Mouse (Mus musculus) liver, adult 2 months (tissue): ENCODE results near the gene Slc37a2.

ENCODE experiments used
- CTCF ChIP-seq: fragments of 200-500 bp; IDR thresholded peaks from 2 replicates; pipeline ENCODE4 v1.5.1; 2011; ENCODE audit warnings: low read depth, low read length, control low read depth
- POLR2A ChIP-seq: fragments of 200-500 bp; IDR thresholded peaks from 2 replicates; pipeline ENCODE4 v1.6.1; 2011; ENCODE audit warnings: low read length, control low read depth; ENCODE audit not compliant: insufficient read depth; ENCODE audit errors: extremely low read depth

GRCm38 (mm10) chr9:37301720-37302119 lies 46.2 kb upstream of the Slc37a2 start:
- no peak for TF ChIP-seq CTCF
- no peak for TF ChIP-seq POLR2A
